Mouse (Mus musculus) layer of hippocampus, postnatal 10 days (tissue): Measurements from ENCODE around the gene Pabpc6. TPM values are rescaled to one million over a fixed set of nuclear protein-coding genes. Genes with fewer than 3 reads are reported as not detected.
A peak's percentile ranks its signal among the peaks of the same experiment; 100 is the strongest.

Experiments used
- DNase-seq, 2 experiments: peaks; one replicate each; pipeline ENCODE4 v3.0.0; 2021; ENCODE audit warnings: low spot score in 2 of 2
- long read RNA-seq: library from polyadenylated mRNA; stranded (forward); transcript quantifications from one replicate; pipeline ENCODE4 v2.0.0, GENCODE M21; 2023
- total RNA-seq, 2 experiments: library from RNA; stranded (reverse); gene quantifications; 2 replicates each; pipeline ENCODE4 v1.2.3; 2021

Pabpc6 gene
- not detected for total RNA-seq
- long read RNA-seq = 0 reads

DNA sequence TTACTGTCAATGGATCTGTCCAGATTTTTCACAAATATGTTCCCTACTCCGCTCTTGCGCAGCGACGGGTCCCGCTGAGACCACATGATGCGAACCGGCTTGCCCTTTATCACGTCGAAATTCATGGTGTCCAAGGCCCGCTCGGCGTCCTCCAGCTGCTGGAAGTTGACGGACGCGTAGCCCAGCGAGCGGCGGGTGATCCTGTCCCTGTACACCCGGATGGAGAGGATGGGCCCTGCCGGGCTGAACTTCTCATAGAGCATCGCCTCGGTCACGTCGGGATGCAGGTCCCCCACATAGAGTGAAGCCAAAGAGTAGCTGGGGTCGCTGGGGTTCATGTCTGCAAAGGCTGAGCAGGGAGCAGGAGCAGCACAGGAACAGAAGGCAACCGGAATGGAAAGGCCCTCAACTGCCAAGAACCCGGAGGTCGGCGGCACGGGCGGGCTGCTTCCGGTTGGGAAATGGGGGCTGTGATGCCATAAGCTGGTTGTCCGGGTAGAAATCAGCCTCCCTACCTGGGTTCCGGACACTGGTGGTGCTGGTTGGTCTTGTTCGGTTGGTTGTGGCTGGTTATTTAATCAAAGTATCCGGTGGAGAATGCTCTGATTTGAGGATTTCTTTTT is at the start of gene Pabpc6:
Pabpc6 (minus strand) TSS at position 435 of the 623 bp plus-strand sequence.
- DNase-seq = no peak

DNA sequence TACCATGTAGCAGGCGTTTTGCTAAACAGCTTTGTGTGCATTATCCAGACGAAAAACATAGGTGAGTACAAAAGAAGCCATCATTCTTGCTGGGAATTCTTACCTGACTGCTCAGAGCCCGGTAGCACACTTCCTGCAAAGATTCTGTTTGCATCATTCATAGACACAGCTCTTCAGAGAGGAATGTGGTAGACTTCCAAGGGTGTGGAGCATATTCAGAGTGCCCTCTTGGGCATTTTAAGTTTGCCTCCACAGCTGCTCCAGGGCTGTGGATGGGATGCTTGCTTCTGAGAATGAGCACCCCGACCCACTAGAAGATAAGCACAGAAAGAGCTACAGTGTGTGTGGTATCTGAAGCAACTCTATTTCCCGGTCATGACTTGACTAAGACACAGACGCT is 41.4 kb upstream of the Pabpc6 start:
- no peak for DNase-seq

GRCm38 (mm10) chr17:9708888-9709287 is 39.4 kb upstream of the Pabpc6 start:
- peak in 1 of 2 experiments; percentile 44 for DNase-seq

DNA sequence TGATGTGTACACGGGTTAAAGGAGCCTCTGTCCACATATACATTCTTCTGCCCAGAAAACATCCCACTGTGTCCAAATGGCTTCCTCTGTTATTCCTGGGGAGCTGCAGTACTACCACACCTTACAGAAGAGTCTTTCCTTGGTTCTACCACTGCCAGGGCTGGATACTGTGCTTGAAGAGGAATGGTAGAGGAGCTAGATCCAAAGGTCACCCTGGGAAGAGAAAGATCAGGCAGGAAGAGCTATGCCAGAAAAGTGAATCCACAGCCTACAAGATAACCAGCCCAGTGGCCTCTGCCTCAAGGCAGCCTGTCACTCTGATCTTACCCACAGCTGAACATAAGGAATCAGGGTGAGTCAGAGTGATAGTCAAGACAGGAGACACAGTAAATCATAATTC is 37.8 kb upstream of the Pabpc6 start:
- peak in 1 of 2 experiments; percentile 5 for DNase-seq

DNA sequence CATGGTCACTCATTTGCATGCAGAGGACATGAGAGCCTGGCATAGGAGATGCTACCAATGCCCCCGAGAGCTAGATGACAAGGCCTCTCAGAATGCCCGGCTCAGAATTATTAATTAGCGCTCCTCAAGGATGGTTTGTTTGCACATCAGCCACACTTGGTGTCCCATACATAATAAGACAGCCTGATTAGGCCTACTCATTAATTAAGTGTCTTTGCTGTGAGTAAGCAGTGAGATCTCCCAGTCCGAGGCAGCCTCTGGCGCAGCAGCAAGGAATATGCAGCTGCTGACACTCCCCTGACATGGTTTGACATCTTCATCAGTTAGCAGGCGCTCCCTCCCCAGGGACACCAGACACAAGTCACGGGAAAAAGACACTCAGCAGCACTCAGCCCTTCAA is 28.2 kb upstream of the Pabpc6 start:
- peak in 1 of 2 experiments; percentile 12 for DNase-seq

DNA sequence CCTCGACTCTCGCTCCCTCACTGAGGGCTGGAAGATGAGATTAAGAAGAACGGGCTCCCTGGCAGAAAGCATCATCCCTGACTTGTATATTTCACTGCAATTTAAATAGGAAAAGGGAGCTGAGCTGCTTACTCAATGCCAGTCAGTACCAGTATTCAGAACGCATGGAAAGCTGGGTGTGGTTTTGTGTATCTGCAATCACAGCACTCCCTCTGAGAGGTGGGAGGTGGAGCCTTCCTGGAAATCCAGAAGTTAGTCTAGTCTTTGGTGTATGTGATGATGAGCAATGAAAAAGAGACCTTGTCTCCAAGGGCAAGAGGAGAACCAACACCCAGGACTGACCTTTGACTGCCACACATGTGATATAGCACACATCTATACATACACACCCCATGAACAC is 21.7 kb upstream of the Pabpc6 start:
- no peak for DNase-seq

GRCm38 (mm10) chr17:9683539-9684155 is 14.1 kb upstream of the Pabpc6 start:
- DNase-seq = no peak

DNA sequence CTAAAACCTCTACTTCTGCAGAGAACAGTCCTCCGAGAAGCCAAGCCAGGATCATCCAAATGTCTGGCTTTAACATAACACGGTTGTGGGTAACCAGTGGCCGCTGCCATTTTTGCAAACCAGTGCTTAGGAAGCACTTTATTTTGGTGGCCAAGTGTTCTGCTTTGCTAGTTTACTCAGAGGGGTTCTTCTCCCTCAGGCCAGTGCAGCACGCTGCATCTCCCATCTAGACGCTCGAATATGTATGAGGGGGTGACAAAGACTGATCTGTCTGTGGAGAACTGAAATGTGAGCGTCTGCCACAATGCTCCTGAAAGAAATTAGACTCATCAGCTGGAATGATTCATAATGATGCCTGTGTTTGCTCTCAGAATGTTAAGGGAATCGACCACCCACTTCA is 11.2 kb upstream of the Pabpc6 start:
- DNase-seq = peak in 1 of 2 experiments; percentile 44

- DNase-seq = peak in 1 of 2 experiments; percentile 19
Measured at GRCm38 (mm10) chr17:9675175-9675789, 5.8 kb upstream of the Pabpc6 start.

- DNase-seq = no peak
Measured at GRCm38 (mm10) chr17:9667955-9668354, 1.6 kb downstream of the Pabpc6 start.

DNA sequence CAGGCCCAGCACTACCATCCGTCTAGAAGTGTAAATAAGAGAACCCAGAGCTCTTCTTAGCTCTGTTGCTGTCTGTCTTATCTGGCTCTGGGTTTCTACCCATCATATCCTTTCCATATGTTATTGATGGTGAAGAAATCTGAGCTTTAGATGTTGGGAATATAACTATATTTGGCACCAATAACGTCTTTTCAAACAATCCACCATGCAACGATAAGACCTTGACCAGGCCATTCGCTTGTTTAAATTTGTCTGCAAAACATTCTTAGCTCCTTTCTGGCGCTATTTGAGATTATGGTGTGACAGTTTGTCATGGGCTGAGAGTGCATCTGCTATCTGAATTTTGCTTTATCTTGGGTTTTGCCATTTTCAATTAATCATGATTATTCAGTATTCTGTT is 10.9 kb downstream of the Pabpc6 start:
- no peak for DNase-seq

DNA sequence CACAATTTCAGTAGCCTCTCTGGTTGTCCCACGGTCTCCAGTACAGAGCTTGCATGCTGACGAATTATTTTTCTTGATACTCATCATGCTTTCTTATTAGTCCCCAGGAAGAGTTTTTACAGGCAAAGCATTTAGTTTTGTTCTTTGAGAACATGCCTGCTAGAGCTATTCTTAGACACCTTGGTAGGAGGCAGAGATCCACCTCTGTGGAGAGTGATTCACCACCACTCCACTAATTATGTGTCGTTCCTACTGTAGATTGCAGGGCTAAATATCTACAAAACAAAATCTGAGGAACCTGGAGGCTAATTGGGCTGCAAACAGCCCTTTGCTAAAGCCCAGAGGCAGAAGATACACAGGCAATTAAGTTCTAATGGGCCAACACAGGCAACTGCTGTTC is 15.4 kb downstream of the Pabpc6 start:
- DNase-seq = no peak

GRCm38 (mm10) chr17:9647644-9648043 is 21.9 kb downstream of the Pabpc6 start:
- DNase-seq = no peak

DNA sequence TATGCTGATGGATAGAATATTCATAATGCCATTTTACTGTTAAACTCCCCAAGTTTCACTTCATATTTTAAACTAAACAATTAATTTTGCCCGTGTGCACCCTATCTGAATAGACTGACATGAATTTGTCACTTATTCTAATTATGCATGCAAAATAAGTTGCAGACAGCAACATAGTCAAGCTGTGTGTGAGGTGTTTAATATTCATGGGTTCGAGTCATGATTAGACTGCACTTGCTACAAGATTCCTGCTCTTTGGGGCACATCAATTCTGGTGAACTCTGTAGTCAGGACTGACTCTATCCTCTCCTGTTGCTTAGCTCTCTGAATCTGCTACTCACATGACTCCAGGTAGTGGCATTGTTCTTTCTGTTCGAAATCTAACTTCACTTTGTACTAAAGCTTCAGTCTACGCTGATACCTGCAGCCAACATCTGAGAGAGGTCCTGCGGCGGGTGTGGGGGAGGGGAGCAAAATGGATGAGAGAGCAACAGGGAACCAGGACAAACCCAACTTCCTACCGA is 25.8 kb downstream of the Pabpc6 start:
- DNase-seq = no peak

- DNase-seq = no peak
Measured at GRCm38 (mm10) chr17:9637011-9637410, 32.5 kb downstream of the Pabpc6 start.

DNA sequence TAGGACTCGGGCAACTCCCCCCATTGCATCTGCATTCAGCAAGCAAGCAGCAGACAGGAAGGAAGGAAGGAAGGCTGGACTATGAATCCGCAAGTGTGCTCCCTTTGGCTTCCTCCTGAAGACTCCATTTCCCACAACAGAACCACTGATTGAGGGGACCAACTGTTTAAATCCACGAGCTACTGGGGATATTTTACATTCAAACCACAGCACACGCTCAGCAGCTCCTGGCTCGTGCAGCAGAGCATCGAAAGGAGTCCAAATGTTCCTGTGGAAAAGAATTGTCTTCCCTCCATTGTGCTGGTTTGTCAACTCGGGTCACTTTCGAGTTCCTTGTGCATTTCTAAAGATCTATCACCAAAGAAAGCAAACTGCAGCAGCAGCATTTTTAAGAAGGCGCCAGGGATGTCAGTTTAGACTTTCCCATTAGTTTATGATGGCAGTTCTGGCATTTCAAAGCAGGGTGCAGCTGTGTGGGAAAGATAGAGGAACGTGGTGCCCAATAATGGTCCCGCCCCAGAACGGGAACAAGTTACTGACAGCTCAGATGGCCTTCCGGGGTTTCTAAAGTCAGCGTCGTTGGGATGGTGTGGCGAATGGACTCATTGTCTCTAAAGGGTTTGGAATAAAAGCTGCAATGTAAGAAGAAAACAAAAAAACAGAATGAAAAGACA is 36.8 kb downstream of the Pabpc6 start:
- peak; percentile 25 to 48 for DNase-seq

GRCm38 (mm10) chr17:9632140-9632539 is 37.4 kb downstream of the Pabpc6 start:
- peak; percentile 49 to 68 for DNase-seq

DNA sequence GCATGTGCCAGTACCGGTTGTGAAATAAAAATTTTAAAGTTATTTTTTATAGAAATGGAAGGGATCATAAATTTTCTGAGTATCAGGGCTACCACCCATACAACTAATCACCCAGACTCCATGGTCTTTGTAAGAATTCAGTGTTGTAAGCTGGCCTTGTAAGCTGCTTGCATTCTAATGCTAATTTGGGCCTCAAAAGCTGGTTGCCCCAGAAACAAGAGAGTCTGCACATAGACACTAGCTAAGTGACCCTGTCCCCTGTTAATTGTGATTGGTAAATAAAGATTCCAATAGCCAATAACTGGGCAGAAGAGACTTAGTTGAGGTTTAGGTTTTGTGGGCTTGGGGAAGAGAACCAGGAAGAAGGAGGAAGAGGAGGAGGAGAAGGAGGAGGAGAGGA is 38.4 kb downstream of the Pabpc6 start:
- DNase-seq = no peak

DNA sequence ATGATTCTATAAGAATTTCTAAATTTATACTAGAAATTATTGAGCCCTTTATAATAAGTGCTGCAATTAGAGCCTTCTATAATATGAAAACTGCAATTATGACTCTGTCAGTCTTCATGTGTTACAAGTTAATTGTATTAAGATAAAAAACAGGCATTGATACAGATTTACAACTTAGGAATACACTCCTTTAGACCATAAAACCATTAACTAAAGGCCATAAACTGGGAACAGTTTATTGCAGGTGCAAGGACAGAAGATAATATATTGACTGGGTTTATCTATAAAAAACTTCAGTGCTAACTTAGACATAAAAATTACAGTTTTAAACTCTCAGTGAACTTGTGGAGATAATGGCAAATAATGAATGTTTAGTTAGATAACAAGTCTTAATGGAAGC is 42.5 kb downstream of the Pabpc6 start:
- no peak for DNase-seq
